Mouse (Mus musculus): ENCODE data around the gene Slc12a3.

DNA sequence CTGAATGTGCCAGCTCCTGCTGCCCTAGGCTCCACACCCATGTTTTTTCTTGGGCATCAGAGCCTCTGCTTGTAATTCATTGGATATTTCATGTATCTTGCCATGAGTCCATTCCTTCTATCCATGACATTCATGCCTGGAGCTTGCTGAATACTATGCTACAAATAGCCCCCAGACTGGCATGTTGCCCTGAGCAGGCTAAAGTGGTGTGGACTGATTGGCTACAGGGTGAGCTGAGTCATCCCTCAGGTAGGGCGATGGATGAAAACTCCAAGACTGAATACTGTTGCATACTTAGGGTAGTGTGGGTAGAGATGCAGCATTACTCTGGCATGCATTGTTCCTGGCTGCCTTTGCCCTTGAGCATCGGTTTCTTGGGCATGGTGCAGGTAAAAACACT, 11.8 kb upstream of the Slc12a3 start:
- TF ChIP-seq CTCF (IDR thresholded peaks at IDR 0.05 in 2 of 3, conservative IDR thresholded peaks at IDR 0.05 in 1 of 3; ENCODE audit: control insufficient read depth in 1 of 3, insufficient read depth in 1 of 3, low read depth in 2 of 3, low read length in 3 of 3, poor library complexity in 1 of 3, severe bottlenecking in 1 of 3) = no peak
- TF ChIP-seq POLR2A (IDR thresholded peaks at IDR 0.05; ENCODE audit: control insufficient read depth in 1 of 2, insufficient read depth in 1 of 2, low read depth in 1 of 2, low read length in 2 of 2, poor library complexity in 1 of 2) = no peak
- TF ChIP-seq RAD21 (IDR thresholded peaks at IDR 0.05; ENCODE audit: low read depth, low read length) = no peak
- no peak for TF ChIP-seq USF1 (IDR thresholded peaks at IDR 0.05; ENCODE audit: low read depth, low read length)
